9 mouse cellular contexts compared by ENCODE assay signal in the genomic region with DNA sequence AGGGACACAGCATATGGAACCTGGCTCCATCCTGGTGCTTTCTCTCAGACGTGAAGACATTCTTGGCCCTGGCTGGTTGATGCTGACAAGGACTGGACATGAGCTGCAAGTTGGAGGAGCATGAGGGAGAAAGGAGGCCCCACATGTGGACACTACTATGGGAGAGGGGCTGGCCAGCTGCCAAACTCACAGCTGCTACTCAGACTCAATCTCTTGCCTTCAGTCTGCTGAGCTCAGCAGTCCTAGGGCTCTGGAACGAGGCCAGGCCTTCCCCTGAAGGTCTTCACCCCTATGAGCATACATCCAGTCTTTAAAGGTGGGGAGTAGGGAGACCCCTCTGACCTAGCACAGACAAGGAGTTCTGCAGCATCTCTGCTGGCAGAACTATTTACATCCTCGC. TPM values are rescaled to one million over a fixed set of nuclear protein-coding genes. Genes with fewer than 3 reads are reported as not detected.
DNase-seq lines count a peak whose midpoint lies in the region; ATAC-seq lines count a peak whose summit lies in the region.
"Had no signal": no experiment of that assay in that cellular context is flagged by ENCODE, and none has a peak within 500 bp of the region (broad histone marks: within the 10 kb centered on the region; RNA-seq: fewer than 3 reads in every experiment).

No protein-coding gene starts in this region.

- peak overlapping the region; percentile 66 for H3K4me2 ChIP-seq in stomach, embryonic 15.5 days
- H3K4me2 ChIP-seq: liver, embryonic 15.5 days had no signal

- DNase-seq in gastrocnemius, postnatal 10 days: peak; percentile 81
- DNase-seq in gastrocnemius, postnatal 25 days: no peak
- peak; percentile 39 for DNase-seq in adipocyte (ENCODE audit: low spot score)
- DNase-seq in heart, embryonic 10.5 days (ENCODE audit: low spot score): peak; percentile 78
- peak; percentile 94 for DNase-seq in kidney, postnatal 10 days
- no peak for DNase-seq in urinary bladder, adult 18-20 months (ENCODE audit: low spot score in 2 of 2)

- peaks cover 5% of the 10 kb centered on the region; the same call in 1 of the 2 replicates for H3K36me3 ChIP-seq in heart, embryonic 10.5 days
- H3K36me3 ChIP-seq in stomach, embryonic 15.5 days: no peaks in the 10 kb centered on the region
- H3K36me3 ChIP-seq: liver, embryonic 15.5 days had no signal

- H3K9me3 ChIP-seq in heart, embryonic 10.5 days: no peaks in the 10 kb centered on the region
- no peaks in the 10 kb centered on the region for H3K9me3 ChIP-seq in stomach, embryonic 15.5 days
- H3K9me3 ChIP-seq: liver, embryonic 15.5 days had no signal

- peaks cover 65% of the 10 kb centered on the region for H3K4me1 ChIP-seq in heart, embryonic 10.5 days
- peaks cover 60% of the 10 kb centered on the region for H3K4me1 ChIP-seq in stomach, embryonic 15.5 days
- H3K4me1 ChIP-seq: liver, embryonic 15.5 days had no signal

- H3K27ac ChIP-seq in heart, embryonic 10.5 days: peak overlapping the region; percentile 24; the same call in 1 of the 2 replicates
- peak overlapping the region; percentile 64 for H3K27ac ChIP-seq in stomach, embryonic 15.5 days
- H3K27ac ChIP-seq: liver, embryonic 15.5 days had no signal

- H3K4me3 ChIP-seq in heart, embryonic 10.5 days: no peak overlapping the region
- H3K4me3 ChIP-seq in stomach, embryonic 15.5 days (replicated peaks): no peak overlapping the region
- H3K4me3 ChIP-seq: liver, embryonic 15.5 days had no signal

- peak; percentile 14; the same call in 1 of the 2 replicates for ATAC-seq in stomach, embryonic 15.5 days (ENCODE audit: insufficient read depth, low FRiP score, low read depth)
- no peak for ATAC-seq in megakaryocyte-erythroid progenitor cell, adult 5-6 weeks (replicated peaks; ENCODE audit: low FRiP score, low TSS enrichment, poor library complexity, severe bottlenecking)

- 50% methylated on average over 3 of the region's 3 CpGs for WGBS in heart, embryonic 10.5 days
- WGBS in stomach, embryonic 15.5 days: 31% methylated on average over 3 of the region's 3 CpGs

- no peak overlapping the region for H3K9ac ChIP-seq in stomach, embryonic 15.5 days
- H3K9ac ChIP-seq: liver, embryonic 15.5 days had no signal

- peaks cover 40% of the 10 kb centered on the region for H3K27me3 ChIP-seq in heart, embryonic 10.5 days (ENCODE audit: insufficient read depth, poor library complexity, severe bottlenecking)
- no peaks in the 10 kb centered on the region for H3K27me3 ChIP-seq in stomach, embryonic 15.5 days (replicated peaks)

RNA-seq across cellular contexts. Expression of a gene that starts 36.7 kb away (rescaled TPM):
- not detected for total RNA-seq in gastrocnemius, postnatal 10 days (2021)
- total RNA-seq in gastrocnemius, postnatal 25 days (2021): not detected
- 0.07 TPM in 1 of 2 replicates, not detected in the other for polyA plus RNA-seq in heart, embryonic 10.5 days (2016; fragmentation: Nextera tagmentation; extraction: Ambion mirVana)
- polyA plus RNA-seq in stomach, embryonic 15.5 days (2015; fragmentation: Nextera tagmentation; extraction: Ambion mirVana): 0.18 and 0.19 TPM in 2 replicates
- total RNA-seq in megakaryocyte-erythroid progenitor cell, adult 5-6 weeks (2014; fragmentation: Nextera tagmentation): not detected in 2 replicates
- not detected in 2 replicates for total RNA-seq in megakaryocyte-erythroid progenitor cell, adult 5-6 weeks (2017)
- polyA plus RNA-seq: liver, embryonic 15.5 days had no signal

RNA-seq across cellular contexts. Expression of a gene that starts 48.7 kb away (rescaled TPM):
- total RNA-seq in gastrocnemius, postnatal 10 days (2021): 100 to 1,000 TPM in 1 of 2 experiments, 10 to 100 TPM in 1; 98.8 to 119 TPM
- total RNA-seq in gastrocnemius, postnatal 25 days (2021): 10 to 100 TPM; 29.4 to 35.7 TPM
- 3.0 and 10.4 TPM in 2 replicates for polyA plus RNA-seq in heart, embryonic 10.5 days (2016; fragmentation: Nextera tagmentation; extraction: Ambion mirVana)
- 105 and 114 TPM in 2 replicates for polyA plus RNA-seq in stomach, embryonic 15.5 days (2015; fragmentation: Nextera tagmentation; extraction: Ambion mirVana)
- not detected in 2 replicates for total RNA-seq in megakaryocyte-erythroid progenitor cell, adult 5-6 weeks (2014; fragmentation: Nextera tagmentation)
- total RNA-seq in megakaryocyte-erythroid progenitor cell, adult 5-6 weeks (2017): 0.27 TPM in 1 of 2 replicates, not detected in the other

RNA-seq across cellular contexts. Expression of a gene that starts 48.8 kb away (rescaled TPM):
- 1 to 10 TPM; 4.3 to 4.5 TPM for total RNA-seq in gastrocnemius, postnatal 10 days (2021)
- 1 to 10 TPM; 4.2 to 4.6 TPM for total RNA-seq in gastrocnemius, postnatal 25 days (2021)
- not detected in 2 replicates for polyA plus RNA-seq in heart, embryonic 10.5 days (2016; fragmentation: Nextera tagmentation; extraction: Ambion mirVana)
- polyA plus RNA-seq in stomach, embryonic 15.5 days (2015; fragmentation: Nextera tagmentation; extraction: Ambion mirVana): 1.5 and 1.7 TPM in 2 replicates
- 0.07 TPM in 1 of 2 replicates, not detected in the other for total RNA-seq in megakaryocyte-erythroid progenitor cell, adult 5-6 weeks (2014; fragmentation: Nextera tagmentation)
- total RNA-seq in megakaryocyte-erythroid progenitor cell, adult 5-6 weeks (2017): not detected in 2 replicates

Comparison
In these comparisons a context has a peak if more than half of its experiments do, and no peak if none do; other contexts are left out.
1. DNase-seq: peak in gastrocnemius, postnatal 10 days (single experiment), adipocyte (single experiment), heart, embryonic 10.5 days (single experiment) and kidney, postnatal 10 days (single experiment); none in gastrocnemius, postnatal 25 days (single experiment) and urinary bladder, adult 18-20 months (0 of 2).
2. RNA of a gene that starts 48.7 kb away (total RNA-seq): 98.8 to 119 TPM in gastrocnemius, postnatal 10 days and 29.4 to 35.7 TPM in gastrocnemius, postnatal 25 days; 0.27 TPM in megakaryocyte-erythroid progenitor cell, adult 5-6 weeks; every median in the first group is over 10 times any median in the second.
3. RNA of a gene that starts 48.8 kb away (total RNA-seq): 4.2 to 4.6 TPM in gastrocnemius, postnatal 25 days and 4.3 to 4.5 TPM in gastrocnemius, postnatal 10 days; 0.07 TPM in megakaryocyte-erythroid progenitor cell, adult 5-6 weeks; every median in the first group is over 4 times any median in the second.